11 mouse cellular contexts compared by ENCODE assay signal in genomic region chr5:43218847-43219132, GRCm38 (mm10). TPM values are rescaled to one million over a fixed set of nuclear protein-coding genes. Genes with fewer than 3 reads are reported as not detected.
A peak's percentile ranks its signal among the peaks of the same experiment; 100 is the strongest.
DNase-seq lines count a peak whose midpoint lies in the region; ATAC-seq and TF ChIP-seq lines count a peak whose summit lies in the region.
"Had no signal": no experiment of that assay in that cellular context is flagged by ENCODE, and none has a peak within 500 bp of the region (broad histone marks: within the 10 kb centered on the region; RNA-seq: fewer than 3 reads in every experiment).

No protein-coding gene starts in this region.

- DNase-seq in hindbrain, postnatal 0 days (ENCODE audit: low spot score) = peak; percentile 32
- DNase-seq in urinary bladder, postnatal 14 days (ENCODE audit: low spot score) = peak; percentile 35
- no peak for DNase-seq in urinary bladder, postnatal 10 days (ENCODE audit: low spot score)
- DNase-seq in kidney, postnatal 14 days = peak; percentile 87
- DNase-seq in ovary, postnatal 36 days (ENCODE audit: low spot score) = no peak
- no peak for DNase-seq in frontal cortex, postnatal 10 days (ENCODE audit: low spot score in 2 of 2)
- DNase-seq in c-Kit-positive CD71-positive TER-119-positive erythroid progenitor cells, embryonic 14.5 days (ENCODE audit: low spot score) = no peak
- DNase-seq: thymus, adult 18-20 months had no signal

- H3K36me3 ChIP-seq in hindbrain, postnatal 0 days (ENCODE audit: insufficient read depth, low read length) = no peaks in the 10 kb centered on the region
- no peaks in the 10 kb centered on the region for H3K36me3 ChIP-seq in hindbrain, embryonic 16.5 days (ENCODE audit: control insufficient read depth, insufficient read depth, low read length)
- H3K36me3 ChIP-seq: forebrain, embryonic 12.5 days had no signal

- no peaks in the 10 kb centered on the region for H3K4me1 ChIP-seq in hindbrain, postnatal 0 days (ENCODE audit: insufficient read depth, low read length)
- H3K4me1 ChIP-seq in hindbrain, embryonic 16.5 days (ENCODE audit: control insufficient read depth, insufficient read depth, low read depth, low read length) = no peaks in the 10 kb centered on the region
- H3K4me1 ChIP-seq: forebrain, embryonic 12.5 days had no signal

- H3K9me3 ChIP-seq in hindbrain, postnatal 0 days (ENCODE audit: low read length) = no peaks in the 10 kb centered on the region
- no peaks in the 10 kb centered on the region for H3K9me3 ChIP-seq in hindbrain, embryonic 16.5 days (ENCODE audit: control insufficient read depth, low read length)
- H3K9me3 ChIP-seq: forebrain, embryonic 12.5 days had no signal

- no peak overlapping the region for H3K4me3 ChIP-seq in hindbrain, postnatal 0 days (ENCODE audit: low read length)
- no peak overlapping the region for H3K4me3 ChIP-seq in hindbrain, embryonic 16.5 days (ENCODE audit: low read length)
- H3K4me3 ChIP-seq: forebrain, embryonic 12.5 days had no signal

- H3K27ac ChIP-seq in hindbrain, postnatal 0 days = no peak overlapping the region
- no peak overlapping the region for H3K27ac ChIP-seq in hindbrain, embryonic 16.5 days (ENCODE audit: low read depth, low read length)
- H3K27ac ChIP-seq: forebrain, embryonic 12.5 days had no signal

- no peak for TF ChIP-seq CTCF in hindbrain, postnatal 0 days (IDR thresholded peaks at IDR 0.05; ENCODE audit: low read depth)

- H3K4me2 ChIP-seq in hindbrain, postnatal 0 days (ENCODE audit: low read depth, low read length) = no peak overlapping the region
- no peak overlapping the region for H3K4me2 ChIP-seq in hindbrain, embryonic 16.5 days (ENCODE audit: low read length)
- H3K4me2 ChIP-seq: forebrain, embryonic 12.5 days had no signal

- no peak overlapping the region for H3K9ac ChIP-seq in hindbrain, postnatal 0 days (replicated peaks; ENCODE audit: low read length)
- no peak overlapping the region for H3K9ac ChIP-seq in hindbrain, embryonic 16.5 days (ENCODE audit: low read depth, low read length)
- H3K9ac ChIP-seq: forebrain, embryonic 12.5 days had no signal

- WGBS in hindbrain, postnatal 0 days = 22% methylated on average over 1 of the region's 1 CpGs
- 28% methylated on average over 1 of the region's 1 CpGs for WGBS in hindbrain, embryonic 16.5 days

- ATAC-seq in hindbrain, postnatal 0 days = no peak
- no peak for ATAC-seq in hindbrain, embryonic 16.5 days
- ATAC-seq: activated CD4-positive, CD25-positive, alpha-beta regulatory T cell, adult 4 months had no signal

- no peaks in the 10 kb centered on the region for H3K27me3 ChIP-seq in hindbrain, postnatal 0 days (ENCODE audit: insufficient read depth, low read length)
- no peaks in the 10 kb centered on the region for H3K27me3 ChIP-seq in hindbrain, embryonic 16.5 days (replicated peaks; ENCODE audit: control insufficient read depth, insufficient read depth, low read length)
- H3K27me3 ChIP-seq: forebrain, embryonic 12.5 days had no signal

RNA-seq across cellular contexts. Expression of gene Cpeb2, which starts 14.2 kb away (rescaled TPM):
- 26.2 and 26.8 TPM in 2 replicates for total RNA-seq in hindbrain, postnatal 0 days (2014; rRNA removed)
- 13.6 and 14.9 TPM in 2 replicates for polyA plus RNA-seq in hindbrain, postnatal 0 days (2015; fragmentation: Nextera tagmentation; extraction: Ambion mirVana)
- polyA plus RNA-seq in hindbrain, embryonic 16.5 days (2015; fragmentation: Nextera tagmentation; extraction: Ambion mirVana) = 13.2 and 14.6 TPM in 2 replicates

Comparison
In these comparisons a context has a peak if more than half of its experiments do, and no peak if none do; other contexts are left out.
1. DNase-seq: peak in hindbrain, postnatal 0 days (single experiment), urinary bladder, postnatal 14 days (single experiment) and kidney, postnatal 14 days (single experiment); none in urinary bladder, postnatal 10 days (single experiment), ovary, postnatal 36 days (single experiment), frontal cortex, postnatal 10 days (0 of 2) and c-Kit-positive CD71-positive TER-119-positive erythroid progenitor cells, embryonic 14.5 days (single experiment).